Mouse (Mus musculus): ENCODE measurements around the gene Gper1. TPM values are rescaled to one million over a fixed set of nuclear protein-coding genes. Genes with fewer than 3 reads are reported as not detected.

Gene Gper1
- total RNA-seq (2021) = 1 to 10 TPM; 2.1 to 2.4 TPM
- long read RNA-seq, experiment 1, partial matches to known transcripts = 0 of 4 reads
- long read RNA-seq, experiment 1, other reads (novel, unspliced or antisense) = 1 of 4 reads
- long read RNA-seq, experiment 2, transcript Gper1-201 (3 exons, 2,537 nt) = major isoform, 6 of 6 reads
- long read RNA-seq, experiment 2, partial matches to known transcripts = 0 of 6 reads
- long read RNA-seq, experiment 2, other reads (novel, unspliced or antisense) = 0 of 6 reads

DNA sequence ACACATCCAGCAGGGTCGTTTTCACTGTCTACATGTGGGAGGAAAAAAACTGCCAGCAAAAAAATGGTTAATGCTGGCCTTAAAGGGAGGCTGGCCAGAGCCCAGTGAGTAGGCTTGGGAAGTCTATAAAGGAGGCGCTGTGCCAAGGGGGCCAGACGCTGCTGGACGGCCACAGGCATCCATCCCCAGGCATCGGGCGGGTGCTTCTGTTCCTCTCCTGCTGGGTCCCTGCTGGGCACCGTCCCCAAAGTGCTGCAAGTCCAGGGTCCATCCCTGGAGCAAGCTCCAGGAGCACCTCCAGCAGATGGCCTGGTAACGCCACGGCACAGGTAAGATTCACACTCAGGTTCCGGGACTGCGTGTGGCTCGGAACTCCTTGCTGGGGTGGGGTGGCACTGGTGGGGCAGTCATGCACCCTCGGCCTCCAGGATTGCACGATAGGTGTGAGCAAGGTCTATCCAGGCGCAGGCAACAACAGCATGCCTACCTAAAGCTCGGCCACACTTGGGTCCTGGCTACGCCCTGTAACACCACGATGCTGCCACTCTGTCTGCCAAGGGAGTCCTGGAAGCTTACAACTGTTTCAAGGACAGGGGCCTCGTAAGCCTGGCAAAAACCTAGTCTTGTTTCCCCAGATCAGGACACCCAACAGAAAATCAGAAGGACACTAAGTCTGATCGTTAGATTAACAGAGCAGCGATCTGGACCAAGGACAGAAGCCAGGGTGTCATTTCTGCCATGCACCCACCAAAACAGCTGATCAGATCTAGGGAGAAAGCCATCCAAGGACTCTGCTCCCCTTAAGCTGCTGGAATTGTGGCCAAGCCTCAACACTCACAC lies at the start of gene Gper1:
Gene Gper1, plus strand, starts transcription at position 126 of the 840 bp plus-strand sequence.
- H3K4me3 ChIP-seq = peak within 1 kb of the TSS; percentile 8; the same call in 1 of the 2 replicates
- H3K27ac ChIP-seq = peak within 1 kb of the TSS; percentile 57
- no peak for TF ChIP-seq CTCF (conservative IDR thresholded peaks at IDR 0.05)
- no peak for DNase-seq (ENCODE audit: low spot score in 2 of 2)

DNA sequence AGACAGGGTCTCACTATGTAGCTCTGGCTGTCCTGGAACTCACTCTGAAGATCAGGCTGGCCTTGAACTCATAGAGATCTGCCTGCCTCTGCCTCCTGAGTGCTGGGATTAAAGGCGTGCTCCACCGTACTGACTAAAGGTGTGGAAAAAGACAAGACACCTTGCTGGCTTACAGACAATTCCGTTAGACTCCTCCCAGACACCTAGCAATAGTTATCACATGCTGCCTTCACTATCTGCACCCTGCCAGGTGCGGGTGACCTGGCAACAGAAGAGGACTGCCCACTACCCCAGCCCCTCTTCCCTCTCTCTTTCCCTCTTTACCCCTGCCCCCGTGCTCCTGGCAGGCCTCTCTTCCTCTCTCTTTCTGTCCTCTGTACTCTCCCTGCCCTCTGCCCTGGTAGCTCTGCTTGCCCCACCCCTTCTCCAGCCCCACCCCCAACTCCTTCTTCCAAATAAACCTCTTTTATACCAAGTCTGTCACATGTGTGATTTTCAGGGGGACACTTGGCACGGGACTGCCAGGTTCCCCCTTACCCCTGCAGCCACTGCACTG lies 49.0 kb upstream of the Gper1 start:
- Histone ChIP-seq H3K4me3 (no peak overlapping the region), H3K27ac (no peak overlapping the region)
- DNase-seq (ENCODE audit: low spot score in 2 of 2) = no peak
- no peak for TF ChIP-seq CTCF (conservative IDR thresholded peaks at IDR 0.05)

DNA sequence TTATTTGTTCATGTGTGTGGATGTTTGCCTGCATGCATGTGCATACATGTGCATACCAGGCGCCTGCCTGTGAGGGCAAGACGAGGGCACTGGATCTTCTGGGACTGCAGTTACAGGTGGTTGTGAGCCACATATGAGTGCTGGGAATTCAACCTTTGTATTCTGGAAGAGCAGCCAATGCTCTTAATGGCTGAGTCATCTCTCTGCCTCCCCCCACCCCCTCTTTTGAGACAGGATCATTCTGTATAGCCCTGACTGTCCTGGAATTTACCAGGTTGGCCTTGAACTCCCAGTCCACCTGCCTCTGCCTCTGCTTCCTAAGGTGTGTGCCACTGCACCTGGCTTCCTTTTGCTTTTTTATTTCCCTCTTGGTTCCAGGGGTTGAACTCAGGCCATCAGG lies 48.1 kb upstream of the Gper1 start:
- Histone ChIP-seq H3K27ac (no peak overlapping the region), H3K4me3 (no peak overlapping the region)
- no peak for TF ChIP-seq CTCF (conservative IDR thresholded peaks at IDR 0.05)
- DNase-seq (ENCODE audit: low spot score in 2 of 2) = no peak

DNA sequence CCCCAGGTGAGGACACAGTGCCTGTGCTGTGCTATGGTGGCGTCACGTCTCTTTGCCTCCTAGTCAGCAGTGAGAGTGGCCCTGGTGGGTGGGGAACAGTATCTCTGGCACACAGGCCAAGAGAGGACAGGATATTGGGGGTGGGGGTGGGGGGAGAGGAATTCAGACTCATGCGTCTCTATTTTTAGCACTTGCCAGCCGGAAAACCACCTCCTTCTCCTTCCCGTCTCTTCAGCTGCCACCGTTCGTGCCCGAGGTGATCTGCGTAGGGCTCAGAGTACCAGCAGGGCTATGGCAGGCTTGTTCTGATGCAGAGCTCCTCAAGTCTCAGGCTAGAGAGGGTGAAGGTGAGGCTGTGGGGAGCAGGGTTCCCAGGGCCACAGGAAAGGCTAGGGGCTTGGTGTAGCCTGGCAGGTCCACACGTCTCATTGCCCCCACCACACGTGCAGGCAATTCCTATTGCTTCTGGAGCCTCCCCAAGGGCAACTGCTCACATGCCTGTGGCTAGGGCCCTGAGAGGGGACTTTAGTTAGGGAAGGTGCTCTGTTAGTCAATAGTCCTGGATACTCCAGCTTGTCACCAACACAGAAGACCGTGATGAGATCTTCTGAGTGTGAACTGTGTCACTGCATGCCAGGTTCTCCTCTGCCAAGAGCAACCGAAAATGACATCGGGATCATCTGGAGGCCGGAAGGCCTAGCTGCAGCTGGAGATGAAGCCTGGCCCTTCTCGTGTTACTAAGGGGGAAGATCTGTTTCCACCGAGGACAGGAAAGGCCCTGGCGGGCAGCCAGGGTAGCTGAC lies 45.3 kb upstream of the Gper1 start, which contains the start of gene Gpr146:
Gene Gpr146, plus strand, starts transcription at position 230 of the 803 bp plus-strand sequence.
- TF ChIP-seq CTCF (conservative IDR thresholded peaks at IDR 0.05) = no peak
- peak within 1 kb of the TSS; percentile 97 for H3K27ac ChIP-seq
- no peak for DNase-seq (ENCODE audit: low spot score in 2 of 2)
- no peak within 1 kb of the TSS for H3K4me3 ChIP-seq

DNA sequence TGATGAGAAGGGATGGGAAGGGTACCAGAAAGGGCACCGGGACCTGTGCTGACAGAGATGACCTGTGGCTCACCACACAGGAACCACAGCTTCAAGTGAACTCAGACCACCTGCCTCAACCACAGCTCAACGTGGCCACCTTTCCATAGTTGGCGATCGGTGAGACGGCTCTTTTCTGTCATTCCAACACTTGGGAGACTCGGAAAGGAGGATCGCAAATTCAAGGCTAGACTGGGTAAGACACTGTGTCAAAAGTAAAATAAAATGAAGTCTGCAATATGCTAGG lies 44.7 kb upstream of the Gper1 start:
- no peak overlapping the region for H3K4me3 ChIP-seq
- TF ChIP-seq CTCF (conservative IDR thresholded peaks at IDR 0.05) = no peak
- H3K27ac ChIP-seq = peak overlapping the region; percentile 97
- no peak for DNase-seq (ENCODE audit: low spot score in 2 of 2)

DNA sequence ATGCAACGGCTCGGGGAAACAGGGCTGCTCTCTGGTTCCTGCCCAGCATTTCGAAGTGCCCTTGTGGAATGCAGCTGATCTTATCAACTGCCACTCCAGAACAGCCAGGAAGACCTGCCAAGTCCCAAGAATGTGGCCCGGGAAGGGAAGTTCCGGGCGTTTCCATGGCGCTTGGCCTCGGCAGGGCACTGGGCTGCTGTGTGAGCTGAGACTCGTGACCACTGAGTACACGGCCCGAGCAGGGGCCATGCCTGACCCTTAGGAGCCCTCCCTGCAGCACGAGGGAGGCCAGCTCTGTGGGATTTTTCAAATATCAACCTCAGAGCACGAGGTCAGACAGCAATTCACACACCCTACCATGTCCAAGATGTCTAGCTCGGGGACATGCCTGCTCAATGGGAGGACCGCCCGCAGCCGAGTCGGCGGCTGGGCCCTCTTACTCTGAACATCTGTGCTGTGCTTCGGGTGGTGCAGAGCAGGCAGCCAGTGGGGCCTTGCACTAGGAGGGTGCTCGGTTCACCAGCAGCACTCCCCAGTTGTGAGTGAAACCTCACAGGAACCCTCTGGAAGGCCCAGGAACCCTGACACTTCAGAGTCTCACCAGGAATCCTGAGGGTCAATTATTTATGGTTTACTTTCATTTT lies 43.8 kb upstream of the Gper1 start:
- no peak overlapping the region for H3K4me3 ChIP-seq
- peak overlapping the region; percentile 97 for H3K27ac ChIP-seq
- DNase-seq (ENCODE audit: low spot score in 2 of 2) = no peak
- TF ChIP-seq CTCF (conservative IDR thresholded peaks at IDR 0.05) = no peak

DNA sequence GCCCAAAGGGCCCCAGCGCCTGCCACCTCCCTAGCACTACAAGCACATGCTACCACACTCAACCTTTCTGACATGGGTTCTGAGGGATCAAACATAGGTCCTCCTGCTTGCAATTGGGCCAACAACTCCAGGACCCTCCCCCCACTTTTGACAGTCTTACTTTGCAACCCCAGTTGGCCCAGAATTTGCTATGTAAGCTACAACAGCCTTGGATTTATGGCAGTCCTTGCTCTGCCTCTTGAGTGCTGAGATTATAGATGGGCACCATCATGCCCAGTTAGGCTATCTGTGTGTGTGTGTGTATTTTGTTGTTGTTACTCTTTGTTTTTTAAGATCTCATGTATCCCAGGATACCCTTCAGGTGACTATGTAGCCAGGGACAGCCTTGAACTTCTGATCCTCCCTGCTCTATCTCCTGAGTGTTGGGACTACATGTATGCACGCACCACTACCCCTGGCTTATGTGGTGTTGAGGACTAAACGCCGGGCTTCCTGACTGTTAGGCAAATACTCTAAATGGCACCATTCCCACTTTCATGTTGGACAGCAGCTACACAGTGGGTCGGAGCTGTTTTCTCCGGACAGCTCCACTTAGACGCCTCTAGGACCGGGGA lies 43.1 kb upstream of the Gper1 start:
- TF ChIP-seq CTCF (conservative IDR thresholded peaks at IDR 0.05) = no peak
- DNase-seq (ENCODE audit: low spot score in 2 of 2) = no peak
- Histone ChIP-seq H3K4me3 (peak overlapping the region; percentile 77), H3K27ac (peak overlapping the region; percentile 97)

DNA sequence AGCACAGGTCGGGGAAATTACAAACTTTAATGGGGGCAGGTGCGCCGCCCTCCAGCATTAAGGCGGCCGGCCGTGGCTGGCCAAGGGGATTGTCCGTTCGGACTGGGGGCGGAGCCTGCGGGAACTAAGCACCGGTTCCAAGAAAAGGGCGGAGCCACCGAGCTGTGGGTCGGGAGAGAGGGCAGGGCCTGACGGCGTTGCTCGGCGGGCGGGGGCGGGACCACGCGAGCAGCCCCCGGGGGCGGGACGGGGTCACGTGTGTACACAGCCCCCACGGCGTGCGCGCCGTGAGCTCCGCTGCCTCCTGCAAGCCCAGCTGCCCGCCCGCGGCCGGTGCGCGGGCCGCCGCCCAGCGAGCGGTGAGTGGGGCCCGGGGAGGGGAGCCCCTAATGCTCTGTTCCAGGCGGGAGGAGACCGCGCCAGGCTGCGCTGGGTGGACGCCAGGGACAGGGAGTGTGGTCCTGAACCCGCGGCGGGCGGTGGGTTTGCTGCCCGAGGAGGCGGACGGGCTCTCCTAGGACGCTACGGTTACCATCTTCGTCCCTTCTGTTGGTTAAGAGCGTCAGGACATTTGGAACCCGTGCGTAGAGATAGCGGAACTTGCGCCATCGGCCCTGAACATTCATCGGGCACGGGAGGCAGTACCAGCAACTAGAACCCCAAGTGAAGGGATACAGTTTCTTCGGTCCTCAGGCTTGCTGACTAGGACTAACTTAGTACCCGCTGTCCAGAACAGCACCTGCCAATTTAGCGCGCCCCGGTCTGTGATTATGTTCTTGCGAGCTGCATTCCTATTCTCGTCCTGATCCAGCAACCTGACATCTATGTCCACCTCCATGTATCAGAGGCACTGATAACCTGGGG lies 42.3 kb upstream of the Gper1 start:
- H3K4me3 ChIP-seq = peak overlapping the region; percentile 77
- H3K27ac ChIP-seq = peak overlapping the region; percentile 97
- no peak for TF ChIP-seq CTCF (conservative IDR thresholded peaks at IDR 0.05)
- DNase-seq (ENCODE audit: low spot score in 2 of 2) = peak; percentile 85 to 91

DNA sequence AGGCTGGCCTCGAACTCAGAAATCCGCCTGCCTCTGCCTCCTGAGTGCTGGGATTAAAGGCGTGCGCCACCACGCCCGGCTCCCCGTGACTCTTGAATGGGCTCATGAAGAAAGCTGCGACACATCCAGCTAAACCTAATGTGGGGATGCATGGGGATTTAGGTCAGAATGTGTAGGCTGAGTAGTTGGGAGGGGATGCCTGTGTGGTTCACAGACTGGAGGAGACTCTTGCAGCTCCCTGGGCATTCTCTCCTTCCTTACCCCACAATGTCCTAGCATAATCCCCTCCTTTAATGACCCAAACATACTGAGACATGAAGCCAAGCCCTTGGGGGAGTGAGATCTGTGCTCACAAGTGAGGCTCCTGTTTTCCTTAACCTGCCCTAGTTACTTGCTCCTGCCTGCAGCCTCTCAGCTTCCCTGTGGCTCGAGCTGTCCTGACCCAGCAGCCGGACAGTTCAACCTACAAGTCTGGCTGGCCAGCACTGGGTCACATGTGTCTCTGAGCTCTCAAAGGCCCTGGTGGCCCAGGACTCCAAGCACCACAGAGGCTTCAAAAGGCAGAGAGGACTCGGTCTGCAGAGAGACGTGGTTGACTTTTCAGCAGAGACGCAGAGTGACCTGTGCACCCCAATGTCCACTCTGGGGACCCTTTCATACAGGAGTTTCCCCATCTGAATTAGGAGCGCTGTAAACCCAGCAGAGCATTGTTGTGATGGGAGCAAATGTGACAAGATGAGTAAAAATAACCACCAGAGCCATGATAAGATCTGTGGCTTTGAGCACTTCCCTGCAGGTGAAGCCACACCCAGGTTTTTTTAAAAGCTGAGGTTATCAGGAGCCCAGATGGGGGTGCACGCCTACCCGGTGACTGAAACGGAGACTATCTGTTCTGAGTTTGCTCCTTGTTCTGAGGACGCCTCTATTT lies 41.1 kb upstream of the Gper1 start:
- no peak for DNase-seq (ENCODE audit: low spot score in 2 of 2)
- Histone ChIP-seq H3K27ac (peak overlapping the region; percentile 97), H3K4me3 (peak overlapping the region; percentile 77)
- TF ChIP-seq CTCF (conservative IDR thresholded peaks at IDR 0.05) = no peak

DNA sequence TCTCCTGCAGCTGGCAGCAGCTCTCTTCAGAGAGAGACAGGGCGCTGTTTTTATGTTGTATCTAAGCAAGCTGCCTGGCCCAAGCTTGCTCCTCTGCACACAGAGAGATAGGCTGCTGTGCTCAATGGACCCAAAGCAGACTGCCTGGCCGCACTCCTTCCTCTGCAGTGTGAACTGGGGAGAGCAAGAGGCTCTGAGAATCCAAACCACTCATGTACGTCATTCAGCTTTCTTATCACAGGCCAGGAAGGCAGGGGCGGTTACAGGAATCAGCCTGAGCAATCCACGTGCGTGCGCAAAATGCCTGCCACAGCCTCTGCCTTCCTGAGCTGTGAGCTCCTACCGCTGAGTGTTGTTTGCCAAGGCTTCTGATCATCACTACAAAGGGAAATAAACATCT lies 40.2 kb upstream of the Gper1 start:
- no peak for TF ChIP-seq CTCF (conservative IDR thresholded peaks at IDR 0.05)
- Histone ChIP-seq H3K4me3 (peak overlapping the region; percentile 77), H3K27ac (peak overlapping the region; percentile 97)
- no peak for DNase-seq (ENCODE audit: low spot score in 2 of 2)
